Mouse (Mus musculus) liver, embryonic 14 days (tissue): ENCODE results near the gene Igflr1. TPM values are rescaled to one million over a fixed set of nuclear protein-coding genes. Genes with fewer than 3 reads are reported as not detected.

Experiments
- polyA plus RNA-seq: library from polyadenylated mRNA; depleted of rRNA; stranded (reverse); fragments of >200 nt; gene quantifications from 2 replicates; pipeline ENCODE4 v1.2.3, GENCODE M21; 2012; rRNA removed

Gene Igflr1
- 1.6 and 1.8 TPM in 2 replicates for polyA plus RNA-seq

DNA sequence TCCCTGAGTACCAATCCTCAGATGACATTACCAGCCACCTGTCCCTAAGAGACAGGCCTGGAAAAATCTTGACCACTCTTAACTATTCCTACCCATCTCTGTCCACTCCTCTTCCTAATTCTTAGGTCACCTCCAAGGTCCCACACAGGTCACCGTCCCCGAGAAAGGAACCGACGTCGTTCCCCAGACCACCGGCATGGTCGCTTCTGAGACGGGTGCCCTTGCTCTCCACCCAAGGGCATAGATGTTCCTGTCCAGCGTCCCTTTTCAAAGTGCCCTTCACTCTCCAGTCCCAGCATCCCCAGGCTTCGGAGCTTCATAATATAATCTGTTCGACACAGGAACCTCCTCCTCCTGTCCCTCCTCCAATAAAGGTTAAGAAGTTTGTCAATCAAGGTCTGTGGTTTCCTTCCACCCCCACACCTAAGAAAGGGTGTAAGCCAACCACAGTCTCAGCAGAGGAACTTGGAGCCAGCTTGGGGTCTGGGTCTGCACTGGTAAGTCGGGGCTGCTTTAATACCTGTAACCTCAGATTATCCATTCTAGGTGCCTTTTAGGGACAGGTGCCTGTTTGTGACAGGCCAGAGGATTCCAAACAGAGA, at the start of gene Igflr1:
Gene Igflr1, plus strand, starts transcription at position 458 of the 602 bp plus-strand sequence.

DNA sequence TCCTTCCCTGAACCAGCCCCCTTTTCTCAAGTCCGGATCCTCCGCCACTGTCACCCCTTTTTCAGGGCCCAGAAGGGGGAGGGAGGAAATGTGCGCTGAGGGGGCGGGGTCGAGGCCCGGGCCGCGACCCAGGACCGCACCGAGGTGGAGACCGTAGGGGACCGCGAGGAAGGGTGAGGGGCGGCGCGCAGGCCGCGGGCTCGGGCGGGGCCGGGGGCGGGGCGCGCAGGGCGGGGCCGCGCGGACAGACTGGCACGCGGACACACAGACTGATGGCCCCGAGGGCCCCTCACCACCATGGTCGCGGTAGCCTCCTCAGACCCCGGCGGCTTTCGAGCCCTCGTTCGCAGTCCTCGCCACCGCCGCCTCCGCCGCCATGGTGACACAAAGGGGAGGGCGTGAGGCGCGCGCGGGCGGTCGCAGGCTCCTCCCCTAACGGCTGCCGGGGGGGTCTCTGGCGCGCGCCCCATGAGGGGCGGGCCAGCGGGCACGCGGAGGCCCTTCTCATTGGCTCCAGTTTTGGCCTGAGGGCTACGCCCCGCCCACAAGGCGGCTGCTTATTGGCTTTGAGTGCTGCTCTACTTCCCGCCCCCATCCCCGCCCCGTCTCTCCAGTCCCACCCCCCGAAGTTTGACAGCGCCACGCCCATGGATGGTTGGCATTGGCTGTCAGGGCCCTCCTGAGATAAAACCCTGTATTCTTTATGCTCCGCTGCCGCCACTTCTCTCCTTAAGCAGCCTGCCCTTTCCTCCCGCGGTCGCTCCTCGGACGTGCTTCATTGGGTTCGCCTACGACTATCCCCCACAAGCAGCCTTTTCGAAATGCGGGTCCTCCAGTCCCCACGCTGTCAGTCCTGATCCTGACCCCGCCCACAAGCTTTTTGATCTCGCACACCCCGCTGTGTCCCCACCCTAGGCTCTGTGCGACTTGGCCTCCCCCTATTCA, 30.3 kb upstream of the Igflr1 start, which contains the start of gene Arhgap33:
Gene Arhgap33, minus strand, starts transcription at position 428 of the 945 bp plus-strand sequence.

DNA sequence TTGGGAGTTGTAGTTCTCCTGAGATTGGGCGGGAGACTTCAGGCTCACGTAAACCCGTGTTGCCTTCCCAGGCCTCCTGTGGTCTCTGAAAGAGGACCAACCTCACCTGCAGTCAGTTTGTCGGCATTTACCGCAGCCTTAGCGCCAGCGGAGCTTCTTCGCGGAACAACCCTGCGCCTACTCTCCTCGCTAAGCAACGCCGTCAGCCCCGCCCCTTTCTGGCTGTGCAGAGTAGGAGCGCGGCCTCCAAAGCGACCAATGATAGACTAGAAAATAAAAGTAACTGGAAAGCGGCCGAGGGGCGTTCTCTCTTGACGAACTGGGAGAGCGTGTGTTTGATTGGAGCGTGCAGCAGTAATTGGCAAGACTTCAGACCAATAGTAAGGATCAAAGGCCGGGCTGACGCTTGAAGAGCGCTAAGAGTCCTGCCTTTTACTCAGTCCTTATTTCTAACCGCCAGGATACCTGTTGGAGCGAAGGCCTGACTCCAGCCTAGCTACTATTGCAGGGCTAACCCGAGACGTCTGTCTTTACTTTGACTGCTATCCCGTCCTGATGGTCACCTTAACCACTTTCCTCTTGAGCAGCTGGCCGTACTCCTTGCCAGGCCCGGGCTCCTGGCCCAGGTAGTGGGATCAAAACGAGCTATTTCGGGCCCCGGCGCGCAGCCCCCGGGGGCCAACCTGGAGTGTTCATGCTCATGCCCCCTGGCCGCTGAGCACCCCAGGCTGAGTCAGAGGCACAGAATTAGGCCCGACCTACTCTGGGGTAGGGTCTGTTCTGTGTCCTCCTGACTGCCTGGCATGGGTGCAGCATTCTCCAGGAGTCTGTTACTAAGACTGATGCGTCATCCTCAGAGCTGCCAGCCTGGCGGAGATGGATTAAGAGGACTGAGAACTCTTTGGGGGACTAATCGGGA, 12.9 kb upstream of the Igflr1 start, which contains the start of the genes Hspb6 and Proser3:
Gene Hspb6, plus strand, starts transcription at position 77 of the 919 bp plus-strand sequence.
Gene Proser3, minus strand, starts transcription at position 198 of the 919 bp plus-strand sequence.

DNA sequence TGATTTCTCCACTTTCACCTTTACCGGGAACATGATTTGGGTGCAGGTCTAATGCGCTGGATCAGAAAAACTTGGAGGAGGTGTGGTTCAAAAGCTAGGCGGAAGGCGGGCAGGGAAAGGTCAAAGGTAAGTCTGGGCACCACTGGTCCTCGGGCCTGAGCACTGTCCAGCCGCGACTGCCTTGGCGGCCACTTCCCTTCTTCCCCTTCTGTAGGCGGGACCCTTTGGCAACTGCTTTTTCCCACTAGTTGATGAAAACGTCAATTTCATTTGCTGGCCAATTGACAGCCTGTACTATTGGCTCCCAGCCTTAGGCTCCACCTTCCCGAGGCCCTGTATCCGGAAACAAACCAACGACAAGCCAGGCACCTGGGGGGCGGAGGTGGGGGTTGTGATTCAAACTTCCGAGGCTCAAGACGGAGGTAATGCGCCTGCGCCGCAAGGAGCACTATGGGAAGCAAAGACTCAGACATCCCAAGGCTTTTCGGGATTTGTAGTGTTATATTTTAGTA, 5.7 kb upstream of the Igflr1 start, which contains the start of gene Lin37:
Gene Lin37, minus strand, starts transcription at position 396 of the 512 bp plus-strand sequence.

DNA sequence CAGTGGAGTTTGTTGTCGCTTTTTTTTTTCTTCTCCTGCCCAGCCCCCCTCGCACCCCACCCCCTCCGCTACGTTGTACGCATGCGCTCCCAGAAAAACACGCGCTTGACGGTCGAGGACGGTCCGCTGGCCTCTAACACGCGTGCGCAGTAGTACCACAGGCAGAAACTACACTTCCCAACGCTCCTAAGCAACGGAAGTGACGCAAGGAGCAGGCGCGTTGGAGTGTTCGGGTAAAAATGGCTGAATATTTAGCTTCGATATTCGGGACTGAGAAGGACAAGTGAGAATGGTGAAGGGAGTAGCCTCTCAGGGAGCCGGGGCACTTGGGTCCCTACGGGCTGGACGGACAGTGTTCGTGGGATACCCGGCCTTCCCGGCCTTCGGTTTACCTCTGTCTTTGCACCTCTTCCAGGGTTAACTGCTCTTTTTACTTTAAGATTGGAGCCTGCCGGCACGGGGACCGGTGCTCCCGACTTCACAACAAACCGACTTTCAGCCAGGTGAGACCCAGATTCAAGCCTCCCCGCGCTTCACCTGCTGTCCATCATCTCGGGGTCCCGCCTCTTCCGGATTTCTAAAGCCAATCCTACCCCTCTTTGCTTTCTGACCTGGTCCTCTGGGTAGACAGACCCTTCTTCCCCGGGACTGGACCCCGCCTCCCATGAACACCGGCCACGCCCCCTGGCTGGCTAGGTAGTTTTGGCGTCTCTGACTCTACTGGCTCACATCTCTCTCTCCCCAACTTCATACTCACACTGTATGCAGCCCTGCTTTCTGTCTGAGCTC, 1.9 kb upstream of the Igflr1 start, which contains the start of the genes U2af1l4, Gm49396 and Psenen:
Gene U2af1l4, plus strand, starts transcription at position 185 of the 789 bp plus-strand sequence.
Gene Gm49396, plus strand, starts transcription at position 228 of the 789 bp plus-strand sequence.
Gene Psenen, minus strand, starts transcription at position 511 of the 789 bp plus-strand sequence.

DNA sequence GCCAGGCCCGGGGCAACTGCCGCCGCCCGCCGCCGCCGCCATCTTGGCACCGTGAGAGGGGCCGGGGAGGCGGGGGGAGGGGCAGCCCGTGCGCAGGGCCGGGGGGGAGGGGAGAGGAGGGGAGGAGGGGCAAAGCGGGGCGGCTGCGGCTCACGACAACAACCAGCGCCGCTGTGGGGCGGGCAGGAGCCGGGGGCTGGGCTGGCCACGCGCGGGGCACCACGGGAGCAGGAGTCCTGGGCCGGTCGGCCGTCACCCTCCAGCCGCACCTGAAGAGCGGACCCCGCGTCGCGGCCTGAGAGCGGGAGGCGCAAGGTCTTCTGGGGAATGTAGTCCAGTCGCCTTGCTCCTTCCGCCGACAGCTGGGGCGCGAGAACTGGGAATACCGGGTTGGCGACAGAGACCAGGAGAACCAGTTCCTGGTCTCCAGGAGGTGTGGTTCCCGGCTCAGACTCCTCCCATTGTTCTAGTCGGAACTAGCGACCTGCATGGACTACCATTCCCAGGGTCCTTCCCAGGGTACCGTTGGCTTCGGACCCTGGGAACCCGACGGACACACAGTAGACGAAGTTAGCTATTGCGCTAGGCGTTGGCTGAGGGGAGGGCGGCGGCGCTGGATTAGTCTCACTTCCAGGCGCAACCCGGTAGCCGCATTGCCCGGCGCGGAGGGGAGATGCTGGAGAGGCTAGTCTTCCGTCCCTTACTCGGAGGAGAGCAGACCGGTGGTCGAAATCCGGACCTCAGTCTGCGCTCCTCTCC, 23.6 kb downstream of the Igflr1 start, which contains the start of gene Kmt2b:
Gene Kmt2b, minus strand, starts transcription at position 51 of the 759 bp plus-strand sequence.

DNA sequence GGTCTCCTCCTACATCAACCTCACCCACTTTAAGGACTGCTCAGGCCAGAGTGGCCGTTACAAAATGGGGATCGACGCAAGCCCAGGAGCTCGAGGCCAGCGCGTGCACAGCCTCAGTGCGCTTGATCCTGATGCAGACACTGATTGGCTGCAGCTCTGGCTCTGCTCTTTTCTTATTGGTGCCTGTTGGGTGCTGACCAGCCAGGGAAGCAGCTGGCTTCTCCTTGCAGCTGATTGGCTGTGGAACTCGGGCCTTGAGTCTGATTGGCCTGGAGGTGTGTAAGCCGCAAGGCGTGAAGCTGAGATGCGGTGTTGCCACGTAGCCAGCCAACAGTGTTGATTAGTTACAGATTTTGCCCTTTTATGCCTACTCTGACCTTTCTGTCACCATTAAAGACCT, 33.6 kb downstream of the Igflr1 start, which contains the start of gene Zbtb32:
Gene Zbtb32, minus strand, starts transcription at position 124 of the 400 bp plus-strand sequence.

DNA sequence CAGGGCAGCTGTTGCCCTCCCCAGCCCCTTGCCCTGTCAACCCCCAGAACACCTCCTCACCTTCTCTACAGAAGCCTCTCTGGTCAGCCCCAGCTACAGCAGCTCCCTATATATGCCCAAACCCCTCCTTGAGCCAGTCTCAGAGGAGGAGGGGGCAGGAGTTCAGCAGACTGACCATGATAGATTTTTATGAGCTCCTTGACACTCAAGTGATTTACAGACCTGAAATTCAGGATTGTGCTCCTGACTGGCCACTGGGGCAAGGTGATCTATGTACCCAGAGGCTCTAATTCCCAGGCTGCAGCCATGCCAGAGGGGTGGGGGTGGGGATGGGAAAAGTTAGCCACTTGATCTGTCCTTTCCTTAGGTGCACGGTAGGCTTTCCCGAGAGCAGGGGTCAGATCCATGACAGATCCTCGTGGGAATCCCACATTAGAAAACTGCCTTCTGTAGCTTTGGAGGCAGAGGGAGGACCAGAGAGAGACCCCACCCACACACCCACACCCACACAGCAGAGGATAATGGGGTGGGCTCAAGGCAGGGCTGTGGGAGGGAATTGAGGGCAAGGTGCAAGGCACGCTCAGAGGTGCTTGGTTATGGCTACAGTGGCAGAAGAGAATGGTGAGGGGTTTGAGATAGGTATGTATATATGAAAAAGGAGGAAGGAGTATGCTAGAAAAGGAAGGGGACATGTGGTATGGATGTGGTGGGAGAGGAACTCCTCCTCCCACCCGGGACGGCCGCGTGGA, 47.6 kb downstream of the Igflr1 start, which contains the start of gene Upk1a:
Gene Upk1a, minus strand, starts transcription at position 194 of the 749 bp plus-strand sequence.

Other genes with a start within 250 kb of the Igflr1 start
- gene E130208F15Rik, start 243.7 kb upstream of the Igflr1 start, polyA plus RNA-seq, result 0.12 and 0.16 TPM in 2 replicates
- 4.5 and 5.2 TPM in 2 replicates for gene Sdhaf1, start 241.5 kb upstream of the Igflr1 start, polyA plus RNA-seq
- gene Lrfn3, start 202.7 kb upstream of the Igflr1 start, polyA plus RNA-seq, result 1.1 and 1.2 TPM in 2 replicates
- gene Tyrobp, start 151.7 kb upstream of the Igflr1 start, polyA plus RNA-seq, result 65.2 and 83.0 TPM in 2 replicates
- gene Hcst, start 145.6 kb upstream of the Igflr1 start, polyA plus RNA-seq, result 2.0 and 2.7 TPM in 2 replicates
- 0.76 and 1.2 TPM in 2 replicates for gene Nfkbid, start 143.7 kb upstream of the Igflr1 start, polyA plus RNA-seq
- gene Aplp1, start 119.9 kb upstream of the Igflr1 start, polyA plus RNA-seq, result 2.6 and 3.0 TPM in 2 replicates
- gene Kirrel2, start 107.7 kb upstream of the Igflr1 start, polyA plus RNA-seq, result 0.06 and 0.09 TPM in 2 replicates
- gene Nphs1, start 107.1 kb upstream of the Igflr1 start, polyA plus RNA-seq, result 0.06 and 0.07 TPM in 2 replicates
- gene Prodh2, start 71.8 kb upstream of the Igflr1 start, polyA plus RNA-seq, result 40.2 and 47.9 TPM in 2 replicates
- 5.9 and 7.3 TPM in 2 replicates for gene Arhgap33, start 30.4 kb upstream of the Igflr1 start, polyA plus RNA-seq
- gene Hspb6, start 13.2 kb upstream of the Igflr1 start, polyA plus RNA-seq, result 3.4 and 3.7 TPM in 2 replicates
- gene Proser3, start 13.1 kb upstream of the Igflr1 start, polyA plus RNA-seq, result 5.0 and 6.7 TPM in 2 replicates
- 14.5 and 16.8 TPM in 2 replicates for gene Lin37, start 5.6 kb upstream of the Igflr1 start, polyA plus RNA-seq
- 30.3 and 31.5 TPM in 2 replicates for gene U2af1l4, start 2.1 kb upstream of the Igflr1 start, polyA plus RNA-seq
- 1.0 and 1.8 TPM in 2 replicates for gene Gm49396, start 2.1 kb upstream of the Igflr1 start, polyA plus RNA-seq
- gene Psenen, start 1.8 kb upstream of the Igflr1 start, polyA plus RNA-seq, result 52.6 and 62.2 TPM in 2 replicates
- 9.7 and 11.2 TPM in 2 replicates for gene Kmt2b, start 23.3 kb downstream of the Igflr1 start, polyA plus RNA-seq
- gene Zbtb32, start 33.5 kb downstream of the Igflr1 start, polyA plus RNA-seq, result 0.03 and 0.09 TPM in 2 replicates
- gene Upk1a, start 47.4 kb downstream of the Igflr1 start, polyA plus RNA-seq, result 0.21 and 0.71 TPM in 2 replicates
- gene Cox6b1, start 60.7 kb downstream of the Igflr1 start, polyA plus RNA-seq, result 430 and 478 TPM in 2 replicates
- 0.03 TPM in 1 of 2 replicates, not detected in the other for gene Etv2, start 70.4 kb downstream of the Igflr1 start, polyA plus RNA-seq
- gene Rbm42, start 84.9 kb downstream of the Igflr1 start, polyA plus RNA-seq, result 21.9 and 25.1 TPM in 2 replicates
- gene Haus5, start 99.6 kb downstream of the Igflr1 start, polyA plus RNA-seq, result 24.1 and 28.2 TPM in 2 replicates
- not detected in 2 replicates for gene Pmis2, start 106.2 kb downstream of the Igflr1 start, polyA plus RNA-seq
- gene 2200002J24Rik, start 133.5 kb downstream of the Igflr1 start, polyA plus RNA-seq, result 0.09 and 0.21 TPM in 2 replicates
- 0.74 and 0.90 TPM in 2 replicates for gene Atp4a, start 146.8 kb downstream of the Igflr1 start, polyA plus RNA-seq
- gene Tmem147, start 164.1 kb downstream of the Igflr1 start, polyA plus RNA-seq, result 56.5 and 63.8 TPM in 2 replicates
- not detected in 2 replicates for gene Gapdhs, start 178.3 kb downstream of the Igflr1 start, polyA plus RNA-seq
- 0.61 and 0.74 TPM in 2 replicates for gene Sbsn, start 186.0 kb downstream of the Igflr1 start, polyA plus RNA-seq
- 0.16 and 0.25 TPM in 2 replicates for gene Dmkn, start 198.3 kb downstream of the Igflr1 start, polyA plus RNA-seq
- gene Krtdap, start 222.5 kb downstream of the Igflr1 start, polyA plus RNA-seq, result 0.20 TPM in 1 of 2 replicates, not detected in the other